Mouse (Mus musculus) embryo, embryonic 9.5 days (tissue): ENCODE data around the gene Gm3259.
"Not testable (repeated sequence)": the region's sequence is repeated elsewhere in the genome, so short reads cannot be mapped to it uniquely, and the experiment has no call there.

Source experiments
- DNase-seq: peaks from one replicate; pipeline ENCODE4 v3.0.0-alpha.2; 2017; ENCODE audit errors: extremely low spot score

Gm3259 gene

DNA sequence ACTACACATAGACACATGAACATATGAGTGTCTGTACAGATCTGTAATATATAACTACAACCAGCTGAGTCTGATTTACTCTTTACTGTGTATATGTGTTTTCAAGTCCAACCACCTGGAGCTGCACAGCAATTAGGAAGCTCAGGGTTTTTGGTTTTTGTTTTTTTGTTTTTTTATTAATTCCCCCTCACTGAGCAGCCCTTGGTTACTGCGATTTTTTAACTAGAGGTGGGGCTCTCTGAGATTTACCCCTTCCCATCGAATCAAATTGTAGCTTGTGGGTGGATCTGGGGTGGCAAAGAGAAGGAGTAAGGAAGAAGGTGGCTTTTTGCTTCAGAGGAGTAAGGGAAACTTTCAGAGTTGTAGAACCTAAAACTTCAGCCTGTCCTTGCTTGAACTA lies at the start of gene Gm3259:
Gm3259 (plus strand) TSS at position 301 of the 400 bp plus-strand sequence.
- not testable (repeated sequence) for DNase-seq

DNA sequence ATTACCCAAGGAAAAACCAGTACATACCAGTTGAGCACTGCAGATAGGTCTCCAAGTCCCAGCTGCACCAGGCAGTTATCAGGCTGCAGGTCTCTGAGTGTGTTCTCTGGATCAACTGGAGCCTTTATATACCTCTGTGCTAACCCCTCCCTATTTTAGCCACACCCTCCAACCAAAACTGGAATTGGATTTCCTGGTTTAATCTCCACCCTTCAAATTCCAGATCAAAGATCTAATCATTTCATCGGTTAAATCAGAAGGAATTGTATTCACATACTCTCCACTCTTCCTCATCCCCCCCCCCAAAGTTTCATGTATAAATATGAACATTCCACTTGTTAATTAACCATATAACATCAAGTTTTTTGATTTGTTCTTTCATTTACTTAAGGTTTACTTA lies 33.0 kb upstream of the Gm3259 start, which contains the start of gene Gm10424:
Gm10424 (minus strand) TSS at position 101 of the 400 bp plus-strand sequence.
- DNase-seq, result not testable (repeated sequence)
